Mouse (Mus musculus) adrenal gland, adult 18-20 months (tissue): ENCODE data around the gene Tdrd12. TPM values are rescaled to one million over a fixed set of nuclear protein-coding genes. Genes with fewer than 3 reads are reported as not detected.

Experiments
- DNase-seq, 2 experiments: peaks; one replicate each; pipeline ENCODE4 v3.0.0; 2021 to 2022; ENCODE audit warnings: low spot score in 2 of 2
- total RNA-seq, 2 experiments: library from RNA; stranded (reverse); gene quantifications; 1 replicate in 1 of 2; 2 replicates in 1 of 2; pipeline ENCODE4 v1.2.3; 2021

Tdrd12 gene
- total RNA-seq, 2 experiments from 2014 or later: 0.07 to 0.10 TPM

DNA sequence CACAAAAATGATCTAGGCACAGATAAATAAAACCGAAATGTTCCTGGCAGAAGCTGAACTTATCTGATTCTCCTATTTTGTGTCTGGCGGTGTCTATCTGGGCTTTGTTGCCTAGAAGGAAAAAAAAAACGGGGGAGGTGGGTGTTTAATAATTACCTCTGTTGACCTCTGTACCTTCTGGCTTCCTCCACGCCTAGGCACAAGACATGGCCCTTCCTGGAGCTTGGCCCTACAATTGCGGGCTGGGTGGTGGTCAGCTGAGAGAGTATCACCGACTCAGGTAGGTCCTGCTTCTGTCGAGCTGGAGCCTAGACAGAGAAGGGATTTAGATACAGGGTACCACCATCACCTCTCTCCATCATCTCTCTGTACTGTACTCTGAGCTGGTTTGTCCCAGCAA, 88.7 kb downstream of the Tdrd12 start:
- DNase-seq: no peak

GRCm38 (mm10) chr7:35447996-35448846, 89.3 kb downstream of the Tdrd12 start, which contains the start of gene Slc7a9:
Gene Slc7a9, plus strand, starts transcription at chr7:35448796.
- DNase-seq: no peak

DNA sequence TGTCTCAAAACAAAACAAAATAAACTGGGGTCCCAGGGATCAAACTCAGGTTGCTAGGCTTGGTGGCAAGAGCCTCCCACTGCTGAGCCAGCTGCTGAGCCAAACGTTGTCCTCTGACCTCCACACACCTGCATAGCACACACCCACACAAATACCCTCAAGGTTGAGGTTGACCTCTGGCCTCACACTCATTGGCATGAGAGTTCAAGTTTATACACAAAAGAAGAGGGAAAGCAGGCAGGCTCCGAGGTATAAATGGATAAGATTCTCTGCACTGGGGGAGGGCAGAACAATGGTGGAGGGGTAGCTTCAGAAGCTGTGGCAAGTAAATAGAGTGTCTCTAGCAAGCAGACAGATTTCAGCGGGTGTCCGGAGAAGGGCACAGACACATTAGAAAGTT, 90.0 kb downstream of the Tdrd12 start:
- no peak for DNase-seq

- no peak for DNase-seq
Measured at GRCm38 (mm10) chr7:35435266-35435665, 102.3 kb downstream of the Tdrd12 start.

DNA sequence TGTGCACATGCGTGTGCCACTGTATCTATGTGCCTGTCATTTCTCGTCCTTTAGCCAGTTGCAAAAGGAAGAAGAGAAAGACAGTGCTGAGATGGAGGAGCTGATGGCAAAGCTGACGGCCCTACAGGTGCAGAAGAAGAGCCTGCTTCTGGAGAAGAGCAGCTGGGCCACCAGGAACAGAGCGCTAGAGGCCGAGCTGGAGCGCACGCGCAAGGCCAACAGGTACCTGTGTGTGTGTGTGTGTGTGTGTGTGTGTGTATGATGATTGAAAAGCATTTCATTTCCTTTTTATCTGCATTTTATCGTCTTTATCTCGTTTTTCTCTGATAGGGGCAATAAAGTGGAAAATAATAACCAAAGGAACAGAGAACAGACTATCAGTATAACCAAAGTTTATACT, 109.4 kb downstream of the Tdrd12 start:
- no peak for DNase-seq

DNA sequence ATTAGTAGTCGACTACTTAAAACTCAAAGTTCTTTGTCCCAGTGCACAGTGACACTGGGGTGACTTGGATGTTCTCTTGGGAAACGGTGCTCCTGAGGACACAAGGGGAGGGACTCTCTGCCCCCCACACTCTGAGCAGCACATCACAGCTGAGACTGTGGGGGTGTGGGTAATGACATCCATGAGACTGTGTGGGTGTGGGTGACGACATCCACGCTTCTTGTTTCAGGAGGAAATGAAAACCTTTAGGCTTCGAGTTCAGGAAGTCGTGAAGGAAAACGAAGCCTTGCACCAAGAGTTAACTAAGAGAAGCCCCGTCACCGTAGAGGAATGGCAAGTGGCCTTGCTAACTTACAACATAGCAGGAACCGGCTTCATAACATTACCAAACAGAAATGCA, 114.5 kb downstream of the Tdrd12 start:
- DNase-seq: no peak

Other genes starting within 250 kb of the Tdrd12 start
- gene Gpatch1, start 219.3 kb downstream of the Tdrd12 start, total RNA-seq: 10 to 100 TPM; 15.4 to 16.7 TPM
- gene Rhpn2, start 203.6 kb downstream of the Tdrd12 start, total RNA-seq: 1 to 10 TPM; 1.7 to 2.4 TPM
- gene Faap24, start 140.9 kb downstream of the Tdrd12 start, total RNA-seq: 1 to 10 TPM; 5.2 to 6.9 TPM
- 10 to 100 TPM; 11.9 to 16.0 TPM for gene Cep89, start 140.7 kb downstream of the Tdrd12 start, total RNA-seq
- not detected for gene Slc7a9, start 88.9 kb downstream of the Tdrd12 start, total RNA-seq
- 10 to 100 TPM; 51.1 to 53.2 TPM for gene Nudt19, start 18.6 kb upstream of the Tdrd12 start, total RNA-seq
- under 1 TPM; 0.29 to 0.30 TPM for gene Rgs9bp, start 47.8 kb upstream of the Tdrd12 start, total RNA-seq
- gene Ankrd27, start 48.5 kb upstream of the Tdrd12 start, total RNA-seq: 10 to 100 TPM; 28.7 to 30.2 TPM
- 10 to 100 TPM; 75.9 to 76.2 TPM for gene Pdcd5, start 109.8 kb upstream of the Tdrd12 start, total RNA-seq
- 10 to 100 TPM; 51.0 to 57.2 TPM for gene Dpy19l3, start 216.7 kb upstream of the Tdrd12 start, total RNA-seq